Mouse (Mus musculus): ENCODE measurements around the gene Brd3os. TPM values are rescaled to one million over a fixed set of nuclear protein-coding genes. Genes with fewer than 3 reads are reported as not detected.

Gene Brd3os
- polyA plus RNA-seq, 1 experiment from 2014 or later: 2.9 TPM

- Histone ChIP-seq H3K27ac (ENCODE audit: poor library complexity, severe bottlenecking) (0 out of 2 replicates have a peak overlapping the region, but pooled peaks have one; percentile 5), H3K9me3 (replicated peaks) (no peaks in the 10 kb centered on the region), H3K27me3 (replicated peaks) (no peaks in the 10 kb centered on the region), H3K36me3 (peaks cover 38% of the 10 kb centered on the region), H3K9ac (peak overlapping the region; percentile 17; the same call in 1 of the 2 replicates), H3K4me3 (no peak overlapping the region), H3K4me1 (replicated peaks) (peaks cover 79% of the 10 kb centered on the region), H3K4me2 (peak overlapping the region; percentile 4; the same call in 1 of the 2 replicates)
- ATAC-seq (ENCODE audit: insufficient number of reproducible peaks, low FRiP score): no peak
- 71% methylated on average over 4 of the region's 4 CpGs for WGBS
These were observed 27.3 kb downstream of the Brd3os start for GRCm38 (mm10) chr2:27469292-27469990.

GRCm38 (mm10) chr2:27469991-27470355 is 27.8 kb downstream of the Brd3os start:
- Histone ChIP-seq H3K27ac (ENCODE audit: poor library complexity, severe bottlenecking) (0 out of 2 replicates have a peak overlapping the region, but pooled peaks have one; percentile 1), H3K9me3 (replicated peaks) (no peaks in the 10 kb centered on the region), H3K4me2 (no peak overlapping the region), H3K36me3 (peaks cover 35% of the 10 kb centered on the region), H3K4me3 (no peak overlapping the region), H3K27me3 (replicated peaks) (no peaks in the 10 kb centered on the region), H3K9ac (0 out of 2 replicates have a peak overlapping the region, but pooled peaks have one; percentile 23), H3K4me1 (replicated peaks) (peaks cover 79% of the 10 kb centered on the region)
- no peak for ATAC-seq (ENCODE audit: insufficient number of reproducible peaks, low FRiP score)
- WGBS: 64% methylated on average over 3 of the region's 3 CpGs

- Histone ChIP-seq H3K4me3 (no peak overlapping the region), H3K27ac (ENCODE audit: poor library complexity, severe bottlenecking) (no peak overlapping the region), H3K4me2 (no peak overlapping the region), H3K36me3 (peaks cover 31% of the 10 kb centered on the region), H3K9ac (no peak overlapping the region), H3K9me3 (replicated peaks) (no peaks in the 10 kb centered on the region), H3K27me3 (replicated peaks) (no peaks in the 10 kb centered on the region), H3K4me1 (replicated peaks) (peaks cover 79% of the 10 kb centered on the region)
- WGBS: 77% methylated on average over 2 of the region's 2 CpGs
- no peak for ATAC-seq (ENCODE audit: insufficient number of reproducible peaks, low FRiP score)
These were observed 28.4 kb downstream of the Brd3os start for GRCm38 (mm10) chr2:27470535-27470934.

- Histone ChIP-seq H3K36me3 (peaks cover 26% of the 10 kb centered on the region), H3K27ac (ENCODE audit: poor library complexity, severe bottlenecking) (no peak overlapping the region), H3K4me3 (no peak overlapping the region), H3K4me2 (peak overlapping the region; percentile 6; the same call in 1 of the 2 replicates), H3K4me1 (replicated peaks) (peaks cover 78% of the 10 kb centered on the region), H3K27me3 (replicated peaks) (no peaks in the 10 kb centered on the region), H3K9ac (peak overlapping the region; percentile 9; the same call in 1 of the 2 replicates), H3K9me3 (replicated peaks) (no peaks in the 10 kb centered on the region)
- ATAC-seq (ENCODE audit: insufficient number of reproducible peaks, low FRiP score): no peak
These were observed 29.1 kb downstream of the Brd3os start for GRCm38 (mm10) chr2:27471170-27471584.

- no peaks in the 10 kb centered on the region for H3K27me3 ChIP-seq (replicated peaks)
- peak overlapping the region; percentile 52 for H3K27ac ChIP-seq (ENCODE audit: poor library complexity, severe bottlenecking)
- peaks cover 11% of the 10 kb centered on the region for H3K36me3 ChIP-seq
- peak overlapping the region; percentile 95 for H3K4me2 ChIP-seq
- peak overlapping the region; percentile 92 for H3K4me3 ChIP-seq
- H3K4me1 ChIP-seq (replicated peaks): peaks cover 72% of the 10 kb centered on the region
- H3K9ac ChIP-seq: peak overlapping the region; percentile 98
- no peak for ATAC-seq (ENCODE audit: insufficient number of reproducible peaks, low FRiP score)
- H3K9me3 ChIP-seq (replicated peaks): no peaks in the 10 kb centered on the region
- 51% methylated on average over 7 of the region's 7 CpGs for WGBS
These were observed 31.1 kb downstream of the Brd3os start for GRCm38 (mm10) chr2:27473061-27473765.

GRCm38 (mm10) chr2:27473911-27474310 is 31.8 kb downstream of the Brd3os start:
- peaks cover 65% of the 10 kb centered on the region for H3K4me1 ChIP-seq (replicated peaks)
- peak overlapping the region; percentile 95 for H3K4me2 ChIP-seq
- H3K4me3 ChIP-seq: peak overlapping the region; percentile 92
- 28% methylated on average over 4 of the region's 4 CpGs for WGBS
- H3K27ac ChIP-seq (ENCODE audit: poor library complexity, severe bottlenecking): peak overlapping the region; percentile 3
- ATAC-seq (ENCODE audit: insufficient number of reproducible peaks, low FRiP score): no peak
- no peaks in the 10 kb centered on the region for H3K9me3 ChIP-seq (replicated peaks)
- H3K9ac ChIP-seq: peak overlapping the region; percentile 98
- H3K36me3 ChIP-seq: peaks cover 10% of the 10 kb centered on the region
- no peaks in the 10 kb centered on the region for H3K27me3 ChIP-seq (replicated peaks)

GRCm38 (mm10) chr2:27474621-27475484 is 32.7 kb downstream of the Brd3os start:
- Histone ChIP-seq H3K9me3 (replicated peaks) (no peaks in the 10 kb centered on the region), H3K4me2 (peak overlapping the region; percentile 95), H3K9ac (peak overlapping the region; percentile 98), H3K4me3 (peak overlapping the region; percentile 92), H3K27ac (ENCODE audit: poor library complexity, severe bottlenecking) (peak overlapping the region; percentile 98), H3K4me1 (replicated peaks) (peaks cover 56% of the 10 kb centered on the region), H3K27me3 (replicated peaks) (no peaks in the 10 kb centered on the region), H3K36me3 (peaks cover 5% of the 10 kb centered on the region)
- ATAC-seq (ENCODE audit: insufficient number of reproducible peaks, low FRiP score): peak; percentile 31; the same call in 1 of the 2 replicates
- WGBS: under 1% methylated on average over 83 of the region's 84 CpGs

- WGBS: under 1% methylated on average over 92 of the region's 96 CpGs
These were observed 33.6 kb downstream of the Brd3os start for GRCm38 (mm10) chr2:27475495-27476302.

GRCm38 (mm10) chr2:27476303-27477192 is 34.4 kb downstream of the Brd3os start:
- ATAC-seq (ENCODE audit: insufficient number of reproducible peaks, low FRiP score): no peak
- peak overlapping the region; percentile 95 for H3K27ac ChIP-seq (ENCODE audit: poor library complexity, severe bottlenecking)
- H3K4me3 ChIP-seq: peak overlapping the region; percentile 92
- peaks cover 5% of the 10 kb centered on the region for H3K36me3 ChIP-seq
- H3K4me2 ChIP-seq: peak overlapping the region; percentile 79
- H3K27me3 ChIP-seq (replicated peaks): no peaks in the 10 kb centered on the region
- H3K9me3 ChIP-seq (replicated peaks): no peaks in the 10 kb centered on the region
- WGBS: 27% methylated on average over 11 of the region's 11 CpGs
- peaks cover 39% of the 10 kb centered on the region for H3K4me1 ChIP-seq (replicated peaks)
- H3K9ac ChIP-seq: peak overlapping the region; percentile 69

More at GRCm38 (mm10) chr2:27475495-27476302, 33.6 kb downstream of the Brd3os start:
- H3K4me1 ChIP-seq (replicated peaks): peaks cover 47% of the 10 kb centered on the region
- no peaks in the 10 kb centered on the region for H3K9me3 ChIP-seq (replicated peaks)
- H3K27me3 ChIP-seq (replicated peaks): no peaks in the 10 kb centered on the region
- peak overlapping the region; percentile 95 for H3K4me2 ChIP-seq
- ATAC-seq (ENCODE audit: insufficient number of reproducible peaks, low FRiP score): peak; percentile 97
- peak overlapping the region; percentile 92 for H3K4me3 ChIP-seq
- H3K36me3 ChIP-seq: peaks cover 5% of the 10 kb centered on the region
- peak overlapping the region; percentile 98 for H3K9ac ChIP-seq
- peak overlapping the region; percentile 98 for H3K27ac ChIP-seq (ENCODE audit: poor library complexity, severe bottlenecking)

Measured in heart, embryonic 12.5 days (tissue).